Mouse (Mus musculus) lung, embryonic 14.5 days (tissue): ENCODE measurements around the gene Prdm2. TPM values are rescaled to one million over a fixed set of nuclear protein-coding genes. Genes with fewer than 3 reads are reported as not detected.

Experiments
- ATAC-seq: fragments of 200-750 bp; cut with Nextera tagmentation; 2 replicates; pipeline ENCODE4 v1.8.0; 2017; ENCODE audit warnings: mild to moderate bottlenecking, moderate TSS enrichment, moderate library complexity; ENCODE audit not compliant: insufficient read depth
- DNase-seq: peaks from one replicate; pipeline ENCODE4 v3.0.0-alpha.2; 2015
- H3K27ac ChIP-seq: fragments of 300-500 bp; sonication (generic); 2 replicates; pipeline ENCODE4 v1.5.1; 2014; ENCODE audit warnings: low read depth, mild to moderate bottlenecking, moderate library complexity
- H3K27me3 ChIP-seq: fragments of 300-500 bp; sonication (generic); 2 replicates; pipeline ENCODE4 v1.6.1; 2014; ENCODE audit warnings: low read length, control low read depth; ENCODE audit not compliant: insufficient read depth
- H3K36me3 ChIP-seq: fragments of 300-500 bp; sonication (generic); 2 replicates; pipeline ENCODE4 v1.6.1; 2014; ENCODE audit warnings: control low read depth; ENCODE audit not compliant: insufficient read depth
- H3K4me1 ChIP-seq: fragments of 300-500 bp; sonication (generic); 2 replicates; pipeline ENCODE4 v1.6.1; 2014; ENCODE audit warnings: antibody characterized with exemption, control low read depth; ENCODE audit not compliant: insufficient read depth
- H3K4me2 ChIP-seq: fragments of 300-500 bp; sonication (generic); 2 replicates; pipeline ENCODE4 v1.6.1; 2014; ENCODE audit warnings: mild to moderate bottlenecking
- H3K4me3 ChIP-seq: fragments of 300-500 bp; sonication (generic); 2 replicates; pipeline ENCODE4 v1.5.1; 2014; ENCODE audit warnings: low read depth, low read length
- H3K9ac ChIP-seq: fragments of 300-500 bp; sonication (generic); 2 replicates; pipeline ENCODE4 v1.6.1; 2014
- H3K9me3 ChIP-seq: fragments of 300-500 bp; sonication (generic); 2 replicates; pipeline ENCODE4 v1.6.1; 2016; ENCODE audit warnings: low read depth, low read length, control low read depth
- CTCF ChIP-seq: IDR thresholded peaks from 2 replicates; pipeline ENCODE4 v1.5.1; 2016; ENCODE audit warnings: antibody characterized with exemption, low read depth
- WGBS: fragments of 180-500 bp; shearing (Covaris S2); extraction: QIAGEN DNeasy Blood & Tissue Kit; methylation state at CpG from one replicate; pipeline ENCODE4 v1.1.7; 2014; 5-methylcytosine and 5-hydroxymethylcytosine counted together
- polyA plus RNA-seq: library from polyadenylated mRNA; unstranded; fragments of >200 nt; fragmentation: Nextera tagmentation; extraction: Ambion mirVana; gene quantifications from 2 replicates; pipeline ENCODE4 v1.2.1, GENCODE M21; 2014

Gene Prdm2
- polyA plus RNA-seq, 1 experiment from 2014 or later: 12.0 TPM

GRCm38 (mm10) chr4:143111872-143112271 lies 100.9 kb downstream of the Prdm2 start:
- peaks cover 36% of the 10 kb centered on the region for H3K36me3 ChIP-seq
- no peaks in the 10 kb centered on the region for H3K9me3 ChIP-seq
- DNase-seq (no peak), ATAC-seq (no peak)
- H3K27me3 ChIP-seq: no peaks in the 10 kb centered on the region
- no peak overlapping the region for H3K4me3 ChIP-seq
- H3K4me1 ChIP-seq: no peaks in the 10 kb centered on the region
- H3K4me2 ChIP-seq: no peak overlapping the region
- no peak overlapping the region for H3K27ac ChIP-seq
- WGBS: 82% methylated on average over 5 of the region's 5 CpGs
- H3K9ac ChIP-seq: no peak overlapping the region
- TF ChIP-seq CTCF: no peak

GRCm38 (mm10) chr4:143108552-143108951 lies 104.2 kb downstream of the Prdm2 start:
- Histone ChIP-seq H3K4me3 (no peak overlapping the region), H3K4me1 (no peaks in the 10 kb centered on the region), H3K27me3 (no peaks in the 10 kb centered on the region), H3K36me3 (peaks cover 36% of the 10 kb centered on the region), H3K9me3 (no peaks in the 10 kb centered on the region), H3K27ac (no peak overlapping the region), H3K9ac (no peak overlapping the region), H3K4me2 (no peak overlapping the region)
- no peak for TF ChIP-seq CTCF
- WGBS: 74% methylated on average over 9 of the region's 9 CpGs
- ATAC-seq: no peak
- DNase-seq: peak; percentile 23

GRCm38 (mm10) chr4:143106971-143107370 lies 105.8 kb downstream of the Prdm2 start:
- no peak for DNase-seq
- Histone ChIP-seq H3K4me1 (no peaks in the 10 kb centered on the region), H3K27me3 (no peaks in the 10 kb centered on the region), H3K27ac (no peak overlapping the region), H3K4me2 (no peak overlapping the region), H3K9me3 (no peaks in the 10 kb centered on the region), H3K9ac (no peak overlapping the region), H3K36me3 (peaks cover 36% of the 10 kb centered on the region), H3K4me3 (no peak overlapping the region)
- TF ChIP-seq CTCF: no peak
- WGBS: 72% methylated on average over 6 of the region's 6 CpGs
- no peak for ATAC-seq

GRCm38 (mm10) chr4:143106566-143106965 lies 106.2 kb downstream of the Prdm2 start:
- WGBS: 68% methylated on average over 2 of the region's 2 CpGs
- Histone ChIP-seq H3K27ac (no peak overlapping the region), H3K4me3 (no peak overlapping the region), H3K27me3 (no peaks in the 10 kb centered on the region), H3K9me3 (no peaks in the 10 kb centered on the region), H3K36me3 (peaks cover 36% of the 10 kb centered on the region), H3K9ac (no peak overlapping the region), H3K4me1 (no peaks in the 10 kb centered on the region), H3K4me2 (no peak overlapping the region)
- ATAC-seq: no peak
- no peak for TF ChIP-seq CTCF
- DNase-seq: no peak

- 64% methylated on average over 5 of the region's 5 CpGs for WGBS
- Histone ChIP-seq H3K9ac (no peak overlapping the region), H3K27me3 (no peaks in the 10 kb centered on the region), H3K36me3 (peaks cover 22% of the 10 kb centered on the region; the same call in 1 of the 2 replicates), H3K9me3 (no peaks in the 10 kb centered on the region), H3K4me3 (no peak overlapping the region), H3K27ac (no peak overlapping the region), H3K4me2 (no peak overlapping the region), H3K4me1 (no peaks in the 10 kb centered on the region)
- no peak for ATAC-seq
- no peak for TF ChIP-seq CTCF
- no peak for DNase-seq
These were observed 108.1 kb downstream of the Prdm2 start for GRCm38 (mm10) chr4:143104739-143105138.

DNA sequence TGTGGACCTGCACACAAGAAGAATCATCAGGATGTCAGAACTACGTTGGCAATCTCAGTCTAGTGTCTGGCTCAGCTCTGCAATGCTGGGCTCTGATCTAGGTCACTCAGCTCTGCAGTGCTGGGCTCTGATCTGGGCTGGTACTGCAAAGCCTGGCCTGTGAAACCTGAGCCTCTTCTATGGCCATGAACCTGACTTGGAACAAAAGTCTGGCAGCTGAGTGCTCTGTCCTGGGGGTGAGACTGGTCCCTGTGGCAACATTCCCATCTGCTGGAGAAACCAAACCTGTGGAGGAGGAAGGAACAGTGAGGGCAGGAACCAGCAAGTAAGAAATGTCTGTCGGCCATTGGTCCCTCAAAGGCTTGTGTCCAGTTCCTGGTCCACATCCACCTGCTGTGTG lies 109.0 kb downstream of the Prdm2 start:
- no peaks in the 10 kb centered on the region for H3K4me1 ChIP-seq
- no peak for ATAC-seq
- TF ChIP-seq CTCF: no peak
- H3K36me3 ChIP-seq: peaks cover 12% of the 10 kb centered on the region; the same call in 1 of the 2 replicates
- no peaks in the 10 kb centered on the region for H3K9me3 ChIP-seq
- H3K4me2 ChIP-seq: no peak overlapping the region
- DNase-seq: no peak
- no peak overlapping the region for H3K9ac ChIP-seq
- WGBS: 69% methylated on average over 2 of the region's 2 CpGs
- H3K27me3 ChIP-seq: no peaks in the 10 kb centered on the region
- no peak overlapping the region for H3K4me3 ChIP-seq
- no peak overlapping the region for H3K27ac ChIP-seq

GRCm38 (mm10) chr4:143100157-143100556 lies 112.6 kb downstream of the Prdm2 start:
- WGBS: 45% methylated on average over 6 of the region's 6 CpGs
- H3K36me3 ChIP-seq: no peaks in the 10 kb centered on the region
- H3K9me3 ChIP-seq: no peaks in the 10 kb centered on the region
- ATAC-seq (no peak), DNase-seq (no peak)
- H3K27me3 ChIP-seq: no peaks in the 10 kb centered on the region
- H3K4me1 ChIP-seq: no peaks in the 10 kb centered on the region
- H3K4me2 ChIP-seq: no peak overlapping the region
- TF ChIP-seq CTCF: no peak
- no peak overlapping the region for H3K4me3 ChIP-seq
- H3K27ac ChIP-seq: no peak overlapping the region
- no peak overlapping the region for H3K9ac ChIP-seq
